Mouse (Mus musculus) thymus, postnatal 25 days (tissue): ENCODE measurements around the gene Zfp827.
"Not testable (repeated sequence)": the region's sequence is repeated elsewhere in the genome, so short reads cannot be mapped to it uniquely, and the experiment has no call there.

Experiments used
- DNase-seq: peaks from one replicate; pipeline ENCODE4 v3.0.0; 2022

Gene Zfp827

GRCm38 (mm10) chr8:79114561-79114960, 86.3 kb downstream of the Zfp827 start:
- no peak for DNase-seq

- no peak for DNase-seq
These were observed 88.2 kb downstream of the Zfp827 start for GRCm38 (mm10) chr8:79116436-79116835.

GRCm38 (mm10) chr8:79117711-79118110, 89.5 kb downstream of the Zfp827 start:
- DNase-seq = no peak

GRCm38 (mm10) chr8:79121614-79122013, 93.4 kb downstream of the Zfp827 start:
- no peak for DNase-seq

- no peak for DNase-seq
These were observed 96.0 kb downstream of the Zfp827 start for GRCm38 (mm10) chr8:79124231-79124630.

GRCm38 (mm10) chr8:79127211-79127816, 99.1 kb downstream of the Zfp827 start:
- no peak for DNase-seq

- DNase-seq = not testable (repeated sequence)
These were observed 100.3 kb downstream of the Zfp827 start for GRCm38 (mm10) chr8:79128534-79128933.

GRCm38 (mm10) chr8:79139614-79140013, 111.4 kb downstream of the Zfp827 start:
- no peak for DNase-seq

GRCm38 (mm10) chr8:79140981-79141380, 112.7 kb downstream of the Zfp827 start:
- no peak for DNase-seq

- no peak for DNase-seq
These were observed 113.4 kb downstream of the Zfp827 start for GRCm38 (mm10) chr8:79141592-79141991.

- DNase-seq = no peak
These were observed 115.5 kb downstream of the Zfp827 start for GRCm38 (mm10) chr8:79143729-79144128.

GRCm38 (mm10) chr8:79145210-79145609, 117.0 kb downstream of the Zfp827 start:
- DNase-seq = no peak

GRCm38 (mm10) chr8:79145626-79146025, 117.4 kb downstream of the Zfp827 start:
- no peak for DNase-seq

- DNase-seq = no peak
These were observed 120.6 kb downstream of the Zfp827 start for GRCm38 (mm10) chr8:79148799-79149198.

GRCm38 (mm10) chr8:79149880-79150279, 121.6 kb downstream of the Zfp827 start:
- no peak for DNase-seq

GRCm38 (mm10) chr8:79150544-79151192, 122.4 kb downstream of the Zfp827 start:
- DNase-seq = no peak

- DNase-seq = no peak
These were observed 123.4 kb downstream of the Zfp827 start for GRCm38 (mm10) chr8:79151644-79152043.

- no peak for DNase-seq
These were observed 125.0 kb downstream of the Zfp827 start for GRCm38 (mm10) chr8:79153201-79153600.

GRCm38 (mm10) chr8:79153637-79154036, 125.4 kb downstream of the Zfp827 start:
- no peak for DNase-seq

- no peak for DNase-seq
These were observed 127.4 kb downstream of the Zfp827 start for GRCm38 (mm10) chr8:79155556-79156161.

GRCm38 (mm10) chr8:79157366-79157765, 129.1 kb downstream of the Zfp827 start:
- no peak for DNase-seq

- no peak for DNase-seq
These were observed 130.1 kb downstream of the Zfp827 start for GRCm38 (mm10) chr8:79158357-79158756.

GRCm38 (mm10) chr8:79159397-79159796, 131.2 kb downstream of the Zfp827 start:
- no peak for DNase-seq

GRCm38 (mm10) chr8:79160302-79160701, 132.1 kb downstream of the Zfp827 start:
- DNase-seq = no peak
